Mouse (Mus musculus) G1E (cell line): ENCODE results near the gene Spata20.

ENCODE experiments used
- CTCF ChIP-seq: IDR thresholded peaks from 2 replicates; pipeline ENCODE4 v1.5.1; 2012; ENCODE audit warnings: low read depth, low read length, inconsistent platforms, mixed read lengths
- POLR2AphosphoS5 ChIP-seq: IDR thresholded peaks from 2 replicates; pipeline ENCODE4 v1.6.1; 2012; ENCODE audit warnings: low read depth, low read length, inconsistent platforms; ENCODE audit not compliant: insufficient replicate concordance
- TAL1 ChIP-seq: conservative IDR thresholded peaks from 2 replicates; pipeline ENCODE4 v1.6.1; 2012; ENCODE audit warnings: low read depth, low read length, inconsistent platforms, mixed read lengths

- TF ChIP-seq CTCF = no peak
- no peak for TF ChIP-seq TAL1
- TF ChIP-seq POLR2AphosphoS5 = no peak
Observed at GRCm38 (mm10) chr11:94491749-94492099, 5.7 kb upstream of the Spata20 start.
